Mouse (Mus musculus): ENCODE measurements around the gene Hist2h2aa2. TPM values are rescaled to one million over a fixed set of nuclear protein-coding genes. Genes with fewer than 3 reads are reported as not detected.
"Not testable (repeated sequence)": the region's sequence is repeated elsewhere in the genome, so short reads cannot be mapped to it uniquely, and the experiment has no call there.

The Hist2h2aa2 gene
- 55.4 and 76.9 TPM in 2 replicates for polyA plus RNA-seq (2014; fragmentation: Nextera tagmentation; extraction: Ambion mirVana)

DNA sequence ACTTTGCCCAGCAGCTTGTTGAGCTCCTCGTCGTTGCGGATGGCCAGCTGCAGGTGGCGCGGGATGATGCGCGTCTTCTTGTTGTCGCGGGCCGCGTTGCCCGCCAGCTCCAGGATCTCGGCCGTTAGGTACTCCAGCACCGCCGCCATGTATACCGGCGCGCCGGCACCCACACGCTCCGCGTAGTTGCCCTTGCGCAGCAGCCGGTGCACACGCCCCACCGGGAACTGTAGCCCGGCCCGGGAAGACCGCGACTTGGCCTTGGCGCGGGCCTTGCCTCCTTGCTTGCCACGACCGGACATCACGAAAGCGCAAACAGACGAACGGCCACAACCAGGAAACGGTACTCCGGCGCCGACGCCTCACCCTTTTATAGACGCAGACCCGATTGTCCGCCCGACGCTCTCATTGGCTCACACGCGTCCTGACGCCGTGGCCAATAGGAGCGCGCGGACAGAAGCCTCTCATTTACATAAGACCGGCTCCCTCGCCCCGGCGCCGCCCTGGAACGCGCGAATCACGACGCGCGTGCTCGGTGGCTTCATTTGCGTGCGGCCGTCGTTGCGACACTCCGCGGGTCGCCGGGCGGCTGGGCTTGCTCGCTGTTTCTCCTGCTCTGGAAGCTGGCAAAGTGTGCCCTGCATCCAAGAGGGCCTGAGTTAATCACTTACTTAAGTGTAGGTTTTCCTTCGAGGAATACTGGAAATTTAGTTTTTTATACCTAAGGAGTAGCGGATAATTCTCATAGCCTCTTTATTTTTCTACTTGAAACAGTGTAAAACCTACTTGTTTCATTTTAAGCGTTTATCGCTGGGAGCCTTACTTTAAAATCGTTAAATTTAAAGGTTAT, at the start of gene Hist2h2aa2:
TSS of gene Hist2h2aa2 (minus strand) at position 328 of the 850 bp plus-strand sequence.
- 4% methylated on average over 30 of the region's 85 CpGs for WGBS

DNA sequence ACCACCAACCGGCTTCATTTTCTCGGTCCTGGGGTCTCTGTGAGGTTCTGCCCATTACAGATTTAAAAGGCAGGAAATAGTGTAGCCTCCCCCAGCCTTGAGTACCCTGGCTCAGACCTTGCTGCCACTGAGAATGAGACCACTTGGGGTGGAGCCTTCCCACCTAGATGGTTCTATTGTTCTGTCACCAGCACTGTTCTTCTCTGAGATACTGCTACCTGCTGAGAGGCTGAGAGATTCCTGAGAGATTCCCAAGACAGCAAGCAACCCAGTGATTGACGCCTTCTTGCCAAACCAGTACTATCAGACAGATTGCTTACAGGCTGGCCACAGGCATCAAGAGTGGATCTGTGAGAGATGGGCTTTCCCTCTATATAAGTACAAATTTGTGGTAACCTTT, 49.1 kb upstream of the Hist2h2aa2 start:
- no peak overlapping the region for H3K9ac ChIP-seq (replicated peaks; ENCODE audit: low read length)
- no peak overlapping the region for H3K4me2 ChIP-seq (ENCODE audit: low read length)
- 76% methylated on average over 3 of the region's 3 CpGs for WGBS
- no peak overlapping the region for H3K27ac ChIP-seq (replicated peaks; ENCODE audit: low read depth, low read length)
- H3K36me3 ChIP-seq (ENCODE audit: control insufficient read depth, insufficient read depth, low read length), result no peaks in the 10 kb centered on the region
- H3K4me3 ChIP-seq (replicated peaks; ENCODE audit: low read depth, low read length), result no peak overlapping the region
- H3K27me3 ChIP-seq (ENCODE audit: control insufficient read depth, insufficient read depth, low read length), result no peaks in the 10 kb centered on the region
- ATAC-seq (ENCODE audit: low FRiP score, low TSS enrichment) (no peak), DNase-seq (no peak)
- H3K4me1 ChIP-seq (ENCODE audit: control insufficient read depth, insufficient read depth, low read length), result no peaks in the 10 kb centered on the region
- H3K9me3 ChIP-seq (ENCODE audit: control insufficient read depth, low read length), result no peaks in the 10 kb centered on the region

More for the DNA sequence above, at the start of gene Hist2h2aa2:
- DNase-seq (peak; percentile 78), ATAC-seq (ENCODE audit: low FRiP score, low TSS enrichment) (peak; percentile 89)
- peaks cover 23% of the 10 kb centered on the region; the same call in 1 of the 2 replicates for H3K4me1 ChIP-seq (ENCODE audit: control insufficient read depth, insufficient read depth, low read length)
- not testable (repeated sequence) for H3K9me3 ChIP-seq (ENCODE audit: control insufficient read depth, low read length); H3K36me3 ChIP-seq (ENCODE audit: control insufficient read depth, insufficient read depth, low read length); H3K27me3 ChIP-seq (ENCODE audit: control insufficient read depth, insufficient read depth, low read length)
- H3K9ac ChIP-seq (replicated peaks; ENCODE audit: low read length), result peak within 1 kb of the TSS; percentile 44
- H3K27ac ChIP-seq (replicated peaks; ENCODE audit: low read depth, low read length), result peak within 1 kb of the TSS; percentile 79
- peak within 1 kb of the TSS; percentile 56 for H3K4me2 ChIP-seq (ENCODE audit: low read length)
- H3K4me3 ChIP-seq (replicated peaks; ENCODE audit: low read depth, low read length), result peak within 1 kb of the TSS; percentile 22

DNA sequence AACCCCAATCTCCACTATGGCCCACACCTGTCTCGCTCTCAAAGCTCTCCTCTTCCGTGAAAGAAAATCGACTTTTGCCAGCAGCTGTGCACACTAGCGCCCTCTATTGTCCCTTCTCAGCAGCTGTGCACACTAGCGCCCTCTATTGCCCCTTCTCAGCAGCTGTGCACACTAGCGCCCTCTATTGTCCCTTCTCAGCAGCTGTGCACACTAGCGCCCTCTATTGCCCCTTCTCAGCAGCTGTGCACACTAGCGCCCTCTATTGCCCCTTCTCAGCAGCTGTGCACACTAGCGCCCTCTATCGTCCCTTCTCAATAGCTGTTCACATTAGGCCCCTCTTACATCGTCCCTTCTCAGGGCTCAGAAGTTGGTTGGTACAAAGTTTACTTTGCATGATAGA, 47.3 kb upstream of the Hist2h2aa2 start:
- not testable (repeated sequence) for H3K36me3 ChIP-seq (ENCODE audit: control insufficient read depth, insufficient read depth, low read length); DNase-seq; ATAC-seq (ENCODE audit: low FRiP score, low TSS enrichment); H3K9me3 ChIP-seq (ENCODE audit: control insufficient read depth, low read length); H3K27me3 ChIP-seq (ENCODE audit: control insufficient read depth, insufficient read depth, low read length); H3K27ac ChIP-seq (replicated peaks; ENCODE audit: low read depth, low read length); H3K4me1 ChIP-seq (ENCODE audit: control insufficient read depth, insufficient read depth, low read length); H3K4me2 ChIP-seq (ENCODE audit: low read length); H3K4me3 ChIP-seq (replicated peaks; ENCODE audit: low read depth, low read length); H3K9ac ChIP-seq (replicated peaks; ENCODE audit: low read length)
- 92% methylated on average over 11 of the region's 11 CpGs for WGBS

DNA sequence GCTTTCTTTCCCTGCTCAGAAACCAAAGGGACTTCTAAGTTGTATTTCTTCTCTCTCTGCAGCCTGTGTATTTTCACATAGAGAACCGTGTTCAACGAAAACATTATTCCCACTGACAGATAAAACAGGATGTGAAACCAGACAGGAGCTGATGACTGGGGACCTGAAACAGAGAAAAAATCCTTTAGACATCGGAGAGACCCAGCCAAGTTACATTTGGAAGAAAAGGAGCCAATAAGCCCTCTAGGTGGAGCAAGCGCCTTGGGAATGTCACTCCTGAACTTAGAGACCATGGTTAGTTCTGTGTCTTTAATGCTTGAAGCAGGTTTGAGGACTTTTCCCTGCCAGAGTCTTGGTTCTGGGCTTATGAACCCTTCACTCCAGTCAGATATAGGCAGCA, 44.4 kb upstream of the Hist2h2aa2 start:
- Histone ChIP-seq H3K27me3 (ENCODE audit: control insufficient read depth, insufficient read depth, low read length) (no peaks in the 10 kb centered on the region; the same call in 1 of the 2 replicates), H3K4me1 (ENCODE audit: control insufficient read depth, insufficient read depth, low read length) (no peaks in the 10 kb centered on the region), H3K27ac (replicated peaks; ENCODE audit: low read depth, low read length) (no peak overlapping the region), H3K9me3 (ENCODE audit: control insufficient read depth, low read length) (no peaks in the 10 kb centered on the region), H3K36me3 (ENCODE audit: control insufficient read depth, insufficient read depth, low read length) (no peaks in the 10 kb centered on the region), H3K9ac (replicated peaks; ENCODE audit: low read length) (no peak overlapping the region), H3K4me2 (ENCODE audit: low read length) (no peak overlapping the region), H3K4me3 (replicated peaks; ENCODE audit: low read depth, low read length) (no peak overlapping the region)
- ATAC-seq (ENCODE audit: low FRiP score, low TSS enrichment) (no peak), DNase-seq (peak; percentile 72)
- WGBS, result 30% methylated on average over 4 of the region's 4 CpGs

DNA sequence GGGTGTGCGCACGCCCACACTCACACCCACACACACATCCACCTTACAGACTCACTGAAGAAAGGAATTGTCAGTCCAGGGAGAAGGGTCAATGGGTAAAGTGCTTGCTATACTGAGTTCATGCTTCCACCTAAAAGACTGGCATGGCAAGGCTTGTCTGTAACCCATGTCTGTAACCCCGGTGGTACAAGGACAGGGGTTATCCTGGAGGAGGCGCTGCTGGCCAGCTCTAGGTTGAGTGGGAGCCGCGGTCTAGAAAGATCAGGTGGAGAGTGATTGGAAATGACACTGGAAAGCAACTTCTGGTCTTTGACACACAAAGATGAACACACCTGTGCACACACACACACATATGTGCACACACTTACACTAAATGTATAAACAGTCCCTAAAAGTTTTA, 40.6 kb upstream of the Hist2h2aa2 start:
- Histone ChIP-seq H3K27me3 (ENCODE audit: control insufficient read depth, insufficient read depth, low read length) (no peaks in the 10 kb centered on the region; the same call in 1 of the 2 replicates), H3K4me1 (ENCODE audit: control insufficient read depth, insufficient read depth, low read length) (0 out of 2 replicates have a peak, but pooled peaks cover 4% of the 10 kb centered on the region), H3K4me2 (ENCODE audit: low read length) (no peak overlapping the region), H3K9me3 (ENCODE audit: control insufficient read depth, low read length) (no peaks in the 10 kb centered on the region), H3K4me3 (replicated peaks; ENCODE audit: low read depth, low read length) (no peak overlapping the region), H3K9ac (replicated peaks; ENCODE audit: low read length) (no peak overlapping the region), H3K36me3 (ENCODE audit: control insufficient read depth, insufficient read depth, low read length) (no peaks in the 10 kb centered on the region), H3K27ac (replicated peaks; ENCODE audit: low read depth, low read length) (no peak overlapping the region)
- no peak for ATAC-seq (ENCODE audit: low FRiP score, low TSS enrichment)
- no peak for DNase-seq
- 50% methylated on average over 6 of the region's 6 CpGs for WGBS

DNA sequence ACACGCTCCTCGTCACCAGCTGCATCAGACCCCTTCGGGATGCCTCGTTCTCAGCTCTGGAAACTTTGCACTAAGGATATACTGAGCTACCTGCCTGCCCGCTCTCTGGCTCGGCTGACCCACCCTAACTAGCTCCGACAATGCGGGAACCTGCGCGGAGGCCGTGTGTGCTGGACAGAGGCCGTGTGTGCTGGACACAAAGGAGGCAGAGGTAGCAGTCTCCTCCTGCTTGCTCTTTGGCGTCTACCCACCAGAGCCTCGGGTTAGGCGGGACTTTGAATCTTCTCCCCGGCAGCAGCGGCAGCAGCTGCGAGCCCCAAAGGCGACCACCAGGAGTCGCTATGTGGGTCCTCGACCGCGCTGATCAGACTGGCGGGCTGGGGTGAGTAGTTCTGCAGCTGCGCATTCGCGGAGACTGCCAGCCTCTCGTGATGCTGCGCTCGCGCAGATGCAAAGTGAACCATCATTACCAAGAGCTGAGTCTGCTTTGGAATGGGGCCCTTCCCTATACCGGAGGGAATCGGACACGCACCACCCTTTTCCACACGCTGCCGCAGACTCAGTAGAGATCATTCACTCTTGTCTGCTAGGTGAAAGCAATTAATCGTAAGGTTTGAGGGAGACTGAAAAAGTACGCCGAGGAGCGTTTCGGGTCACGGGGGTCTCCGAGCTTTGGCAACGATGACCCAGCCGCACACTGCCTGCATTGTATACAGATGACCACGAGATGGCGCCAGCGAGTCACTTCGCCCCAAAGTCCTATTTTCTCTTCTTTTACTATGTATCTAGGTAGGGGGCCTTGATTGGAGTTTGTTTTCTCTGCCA, 37.9 kb upstream of the Hist2h2aa2 start:
- WGBS, result under 1% methylated on average over 49 of the region's 49 CpGs
- peak overlapping the region; percentile 68 for H3K4me2 ChIP-seq (ENCODE audit: low read length)
- ATAC-seq (ENCODE audit: low FRiP score, low TSS enrichment), result peak; percentile 96
- peak overlapping the region; percentile 88 for H3K27ac ChIP-seq (replicated peaks; ENCODE audit: low read depth, low read length)
- H3K4me1 ChIP-seq (ENCODE audit: control insufficient read depth, insufficient read depth, low read length), result 0 out of 2 replicates have a peak, but pooled peaks cover 4% of the 10 kb centered on the region
- H3K27me3 ChIP-seq (ENCODE audit: control insufficient read depth, insufficient read depth, low read length), result no peaks in the 10 kb centered on the region; the same call in 1 of the 2 replicates
- no peaks in the 10 kb centered on the region for H3K36me3 ChIP-seq (ENCODE audit: control insufficient read depth, insufficient read depth, low read length)
- peak; percentile 96 for DNase-seq
- peak overlapping the region; percentile 46 for H3K4me3 ChIP-seq (replicated peaks; ENCODE audit: low read depth, low read length)
- H3K9me3 ChIP-seq (ENCODE audit: control insufficient read depth, low read length), result no peaks in the 10 kb centered on the region
- peak overlapping the region; percentile 55 for H3K9ac ChIP-seq (replicated peaks; ENCODE audit: low read length)

DNA sequence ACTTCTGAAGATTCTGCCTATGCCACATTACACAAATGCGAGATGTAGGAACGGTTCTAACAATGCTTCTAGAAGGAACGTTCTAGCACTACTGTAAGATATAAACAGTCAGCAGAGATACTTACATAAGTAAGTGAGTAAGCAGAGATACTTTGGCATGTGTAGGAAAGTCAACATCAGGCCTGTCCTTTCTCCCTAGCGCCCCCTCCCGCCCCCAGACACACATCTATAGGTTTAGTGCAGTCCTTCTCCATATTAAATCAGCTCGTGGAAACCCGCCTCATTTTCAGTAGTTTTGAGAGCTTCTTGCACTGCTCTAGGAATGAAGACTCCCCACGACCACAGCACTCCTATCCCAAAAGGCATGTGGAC, 37.3 kb upstream of the Hist2h2aa2 start:
- H3K9ac ChIP-seq (replicated peaks; ENCODE audit: low read length), result peak overlapping the region; percentile 55
- peak overlapping the region; percentile 46 for H3K4me3 ChIP-seq (replicated peaks; ENCODE audit: low read depth, low read length)
- peak overlapping the region; percentile 57; the same call in 1 of the 2 replicates for H3K27ac ChIP-seq (replicated peaks; ENCODE audit: low read depth, low read length)
- H3K36me3 ChIP-seq (ENCODE audit: control insufficient read depth, insufficient read depth, low read length), result no peaks in the 10 kb centered on the region
- no peaks in the 10 kb centered on the region for H3K27me3 ChIP-seq (ENCODE audit: control insufficient read depth, insufficient read depth, low read length)
- WGBS, result 15% methylated on average over 8 of the region's 8 CpGs
- H3K4me1 ChIP-seq (ENCODE audit: control insufficient read depth, insufficient read depth, low read length), result 0 out of 2 replicates have a peak, but pooled peaks cover 4% of the 10 kb centered on the region
- DNase-seq, result peak; percentile 51
- no peaks in the 10 kb centered on the region for H3K9me3 ChIP-seq (ENCODE audit: control insufficient read depth, low read length)
- 0 out of 2 replicates have a peak, but pooled peaks have one; percentile 4 for ATAC-seq (ENCODE audit: low FRiP score, low TSS enrichment)
- H3K4me2 ChIP-seq (ENCODE audit: low read length), result peak overlapping the region; percentile 68

DNA sequence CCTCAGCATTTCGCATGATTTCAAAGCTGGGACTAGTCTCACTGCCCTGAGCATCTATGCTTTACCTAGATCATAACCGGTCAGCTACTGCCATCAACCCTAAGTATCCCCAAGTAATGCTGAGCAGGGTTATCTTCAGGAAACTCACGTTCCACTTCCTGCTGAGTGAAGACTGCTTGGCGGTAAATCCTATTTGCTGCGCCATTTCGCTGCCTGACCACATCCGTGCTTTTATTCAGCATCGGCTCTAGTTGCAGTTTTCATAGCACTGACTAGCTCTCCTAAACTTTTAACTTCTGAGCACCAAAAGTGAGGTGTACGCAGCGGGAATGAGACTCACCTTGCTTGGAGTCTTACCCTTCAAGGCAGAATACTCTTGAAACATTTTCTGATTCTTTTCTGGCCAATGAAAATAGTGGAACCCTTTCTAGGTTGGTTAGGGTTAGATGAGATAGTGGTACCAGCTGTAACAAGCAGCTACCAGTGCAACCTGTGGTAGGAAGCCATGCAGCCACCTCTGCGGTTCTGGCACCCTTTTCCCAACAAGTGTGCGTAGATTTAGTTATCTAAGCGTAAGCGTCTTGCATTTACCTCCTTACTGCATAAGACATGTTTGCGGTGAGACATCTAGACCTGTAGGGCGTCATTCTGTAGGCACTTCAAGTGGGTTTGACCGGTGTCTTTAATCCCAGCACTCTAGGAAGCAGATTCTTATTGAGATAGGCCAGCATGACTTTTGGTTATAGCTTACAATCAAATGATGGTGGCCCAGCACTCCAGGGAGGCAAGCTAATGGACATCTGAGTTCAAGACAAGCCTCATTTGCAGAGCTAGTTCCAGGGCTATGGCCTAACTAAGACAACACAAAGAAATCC, 33.8 kb upstream of the Hist2h2aa2 start:
- Histone ChIP-seq H3K9ac (replicated peaks; ENCODE audit: low read length) (no peak overlapping the region), H3K27me3 (ENCODE audit: control insufficient read depth, insufficient read depth, low read length) (no peaks in the 10 kb centered on the region), H3K9me3 (ENCODE audit: control insufficient read depth, low read length) (no peaks in the 10 kb centered on the region), H3K27ac (replicated peaks; ENCODE audit: low read depth, low read length) (no peak overlapping the region), H3K36me3 (ENCODE audit: control insufficient read depth, insufficient read depth, low read length) (no peaks in the 10 kb centered on the region), H3K4me3 (replicated peaks; ENCODE audit: low read depth, low read length) (no peak overlapping the region), H3K4me1 (ENCODE audit: control insufficient read depth, insufficient read depth, low read length) (0 out of 2 replicates have a peak, but pooled peaks cover 7% of the 10 kb centered on the region), H3K4me2 (ENCODE audit: low read length) (no peak overlapping the region)
- no peak for DNase-seq
- WGBS, result 88% methylated on average over 17 of the region's 17 CpGs
- ATAC-seq (ENCODE audit: low FRiP score, low TSS enrichment), result no peak
